Mouse (Mus musculus): ENCODE measurements around the gene Odf3b.

DNA sequence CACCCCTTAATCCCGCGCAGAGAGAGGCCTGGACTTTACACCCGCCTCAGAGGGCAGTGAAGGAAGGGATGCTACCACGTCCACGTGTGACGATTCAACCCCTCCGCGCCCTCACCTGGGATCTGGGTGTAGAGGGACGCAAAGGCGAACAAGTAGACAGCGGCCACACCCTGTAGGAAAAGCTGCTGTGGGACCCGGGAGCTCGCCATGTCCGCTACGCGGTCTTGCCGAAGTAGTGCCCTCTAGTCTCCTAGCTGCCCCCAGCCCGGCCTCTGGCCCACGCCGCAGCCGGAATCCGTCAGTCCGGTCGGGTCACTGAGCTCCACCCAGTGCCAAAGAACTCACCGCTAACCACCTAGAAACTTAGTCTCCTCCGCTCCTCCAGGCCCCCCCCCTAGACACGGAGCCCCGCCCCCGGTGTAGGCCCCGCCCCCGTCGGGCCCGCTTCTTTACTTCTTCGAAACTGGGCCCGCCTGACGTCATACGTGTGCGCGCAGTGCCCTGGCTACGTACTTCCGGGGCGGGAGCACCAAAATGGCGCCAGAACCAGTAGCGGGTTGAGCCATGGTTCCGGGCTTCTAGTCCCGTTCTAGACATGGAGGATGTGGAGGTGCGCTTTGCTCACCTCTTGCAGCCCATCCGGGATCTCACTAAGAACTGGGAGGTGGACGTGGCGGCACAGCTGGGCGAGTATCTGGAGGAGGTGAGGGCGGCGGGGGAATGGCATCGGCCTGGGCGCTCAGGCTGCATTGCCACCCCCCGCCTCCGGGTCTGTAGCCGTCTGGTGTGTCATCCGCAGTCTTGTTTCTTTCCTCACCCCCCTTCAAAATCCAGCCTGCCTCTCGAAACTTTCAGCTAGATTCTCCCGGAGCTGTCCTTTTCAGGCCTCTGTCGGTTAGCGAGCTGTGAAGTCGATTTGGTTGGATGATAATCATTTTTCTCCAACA is 23.6 kb downstream of the Odf3b start, which contains the start of the genes Lmf2 and Ncaph2:
- TF ChIP-seq E2F4 (IDR thresholded peaks at IDR 0.05; ENCODE audit: insufficient read depth) (peak; percentile 89), TCF12 (IDR thresholded peaks at IDR 0.05; ENCODE audit: insufficient read depth, poor library complexity, severe bottlenecking) (no peak), POLR2AphosphoS2 (IDR thresholded peaks at IDR 0.05; ENCODE audit: insufficient read length, low read depth) (peak; percentile 78), POLR2A (IDR thresholded peaks at IDR 0.05; ENCODE audit: insufficient read length, low read depth) (peak; percentile 70), USF1 (IDR thresholded peaks at IDR 0.05; ENCODE audit: low read depth) (no peak), TCF3 (IDR thresholded peaks at IDR 0.05; ENCODE audit: insufficient read length, low read depth) (no peak), SRF (IDR thresholded peaks at IDR 0.05; ENCODE audit: control insufficient read depth, insufficient read length, low read depth) (peak; percentile 84), MYOD1 (IDR thresholded peaks at IDR 0.05; ENCODE audit: control insufficient read depth in 1 of 3, insufficient read length in 2 of 3, low read depth in 2 of 3) (no peak)
